Mouse (Mus musculus) heart, embryonic 15.5 days (tissue): Measurements from ENCODE around the gene Wfdc3. TPM values are rescaled to one million over a fixed set of nuclear protein-coding genes. Genes with fewer than 3 reads are reported as not detected.

Source experiments
- ATAC-seq: fragments of 200-750 bp; cut with Nextera tagmentation; replicated peaks from 2 replicates; pipeline ENCODE4 v1.8.0; 2017; ENCODE audit warnings: low read depth, moderate TSS enrichment; ENCODE audit not compliant: insufficient number of reproducible peaks, insufficient read depth, low FRiP score
- H3K27ac ChIP-seq: fragments of 300-500 bp; sonication (generic); 2 replicates; pipeline ENCODE4 v1.5.1; 2015; ENCODE audit warnings: mild to moderate bottlenecking, inconsistent platforms
- H3K27me3 ChIP-seq: fragments of 300-500 bp; sonication (generic); 2 replicates; pipeline ENCODE4 v1.6.1; 2015; ENCODE audit warnings: inconsistent platforms
- H3K36me3 ChIP-seq: fragments of 300-500 bp; sonication (generic); 2 replicates; pipeline ENCODE4 v1.6.1; 2015; ENCODE audit warnings: mild to moderate bottlenecking, inconsistent platforms
- H3K4me1 ChIP-seq: fragments of 300-500 bp; sonication (generic); replicated peaks from 2 replicates; pipeline ENCODE4 v1.6.1; 2015; ENCODE audit warnings: inconsistent platforms
- H3K4me2 ChIP-seq: fragments of 300-500 bp; sonication (generic); 2 replicates; pipeline ENCODE4 v1.6.1; 2015; ENCODE audit warnings: inconsistent platforms, mild to moderate bottlenecking, moderate library complexity
- H3K4me3 ChIP-seq: fragments of 300-500 bp; sonication (generic); 2 replicates; pipeline ENCODE4 v1.5.1; 2015; ENCODE audit warnings: mild to moderate bottlenecking, inconsistent platforms
- H3K9ac ChIP-seq: fragments of 300-500 bp; sonication (generic); 2 replicates; pipeline ENCODE4 v1.6.1; 2015; ENCODE audit warnings: mild to moderate bottlenecking, inconsistent platforms
- H3K9me3 ChIP-seq: fragments of 300-500 bp; sonication (generic); replicated peaks from 2 replicates; pipeline ENCODE4 v1.6.1; 2016; ENCODE audit warnings: inconsistent platforms
- WGBS: fragments of 180-500 bp; shearing (Covaris S2); methylation state at CpG from one replicate; pipeline ENCODE4 v1.1.7; 2015; ENCODE audit warnings: mixed read lengths; 5-methylcytosine and 5-hydroxymethylcytosine counted together
- polyA plus RNA-seq: library from polyadenylated mRNA; unstranded; fragments of >200 nt; fragmentation: Nextera tagmentation; extraction: Ambion mirVana; gene quantifications from 2 replicates; pipeline ENCODE4 v1.2.1, GENCODE M21; 2015

The Wfdc3 gene
- polyA plus RNA-seq, 1 experiment from 2014 or later: 0.77 TPM

DNA sequence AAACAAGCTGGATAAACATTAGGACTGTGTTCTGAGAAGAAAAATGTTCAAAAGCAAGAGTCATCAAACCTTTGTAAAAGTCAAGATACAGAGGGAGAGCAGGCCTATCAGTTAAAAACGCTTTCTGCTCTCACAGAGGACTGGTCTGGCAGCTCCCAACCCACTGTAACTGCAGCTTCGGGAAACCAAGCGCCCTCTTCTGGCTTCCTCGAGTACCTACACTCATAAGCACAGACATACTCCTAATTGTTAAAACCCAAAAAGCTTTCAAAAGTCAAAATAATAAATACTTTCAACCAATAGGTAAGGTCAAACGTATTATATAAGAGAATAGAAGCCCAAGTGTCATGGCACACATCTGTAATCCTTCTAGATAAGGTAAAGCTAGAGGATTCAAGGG, 41.5 kb downstream of the Wfdc3 start:
- no peaks in the 10 kb centered on the region for H3K36me3 ChIP-seq
- no peaks in the 10 kb centered on the region for H3K4me1 ChIP-seq
- H3K9me3 ChIP-seq: no peaks in the 10 kb centered on the region
- no peak for ATAC-seq
- no peak overlapping the region for H3K4me3 ChIP-seq
- H3K27ac ChIP-seq: no peak overlapping the region
- H3K9ac ChIP-seq: no peak overlapping the region
- WGBS: 75% methylated on average over 5 of the region's 5 CpGs
- no peaks in the 10 kb centered on the region for H3K27me3 ChIP-seq
- no peak overlapping the region for H3K4me2 ChIP-seq

DNA sequence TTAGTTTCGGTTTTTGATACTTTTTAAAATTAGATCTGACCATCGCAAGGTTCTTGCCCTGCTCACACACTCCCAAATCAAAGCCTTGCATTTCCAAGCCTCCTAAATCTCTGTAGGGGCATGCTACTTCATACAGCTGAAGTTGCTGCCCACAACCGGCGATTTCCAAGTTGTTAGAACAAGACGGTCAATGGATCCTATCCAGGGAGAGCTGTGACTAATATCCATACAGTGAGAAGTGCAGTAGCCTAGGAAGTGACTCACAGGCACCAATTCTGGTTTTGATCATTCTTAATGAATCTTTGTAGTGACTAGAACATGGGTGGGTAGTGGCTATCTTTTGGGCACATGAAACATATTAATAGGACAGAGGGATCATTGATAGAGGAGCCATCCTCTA, 44.0 kb downstream of the Wfdc3 start:
- H3K4me1 ChIP-seq: no peaks in the 10 kb centered on the region
- no peaks in the 10 kb centered on the region for H3K36me3 ChIP-seq
- no peak overlapping the region for H3K4me2 ChIP-seq
- no peak for ATAC-seq
- no peaks in the 10 kb centered on the region for H3K27me3 ChIP-seq
- H3K27ac ChIP-seq: no peak overlapping the region
- no peaks in the 10 kb centered on the region for H3K9me3 ChIP-seq
- 81% methylated on average over 5 of the region's 5 CpGs for WGBS
- H3K4me3 ChIP-seq: no peak overlapping the region
- H3K9ac ChIP-seq: no peak overlapping the region

DNA sequence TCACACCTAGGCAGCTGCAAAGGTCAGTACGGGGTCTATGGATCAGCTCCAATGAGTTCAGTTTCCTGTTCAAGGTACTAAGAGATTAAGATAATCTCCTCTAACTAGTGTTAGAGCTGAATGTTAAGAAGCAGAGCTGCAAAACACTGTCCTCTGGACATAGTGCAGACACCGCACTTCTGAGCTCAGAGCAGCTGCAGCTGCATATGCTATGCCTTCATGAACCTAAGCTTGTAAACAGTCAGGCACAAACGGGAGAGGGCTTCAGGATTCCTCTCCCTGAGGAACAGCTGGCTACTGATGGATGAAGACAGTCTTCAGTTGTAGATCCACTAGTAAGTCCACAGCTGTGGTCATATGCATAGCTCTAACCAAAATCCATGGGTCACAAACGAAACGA, 44.8 kb downstream of the Wfdc3 start:
- Histone ChIP-seq H3K27me3 (no peaks in the 10 kb centered on the region), H3K9ac (no peak overlapping the region), H3K9me3 (no peaks in the 10 kb centered on the region), H3K4me3 (no peak overlapping the region), H3K36me3 (no peaks in the 10 kb centered on the region), H3K27ac (no peak overlapping the region), H3K4me2 (no peak overlapping the region), H3K4me1 (no peaks in the 10 kb centered on the region)
- 65% methylated on average over 5 of the region's 5 CpGs for WGBS
- no peak for ATAC-seq

DNA sequence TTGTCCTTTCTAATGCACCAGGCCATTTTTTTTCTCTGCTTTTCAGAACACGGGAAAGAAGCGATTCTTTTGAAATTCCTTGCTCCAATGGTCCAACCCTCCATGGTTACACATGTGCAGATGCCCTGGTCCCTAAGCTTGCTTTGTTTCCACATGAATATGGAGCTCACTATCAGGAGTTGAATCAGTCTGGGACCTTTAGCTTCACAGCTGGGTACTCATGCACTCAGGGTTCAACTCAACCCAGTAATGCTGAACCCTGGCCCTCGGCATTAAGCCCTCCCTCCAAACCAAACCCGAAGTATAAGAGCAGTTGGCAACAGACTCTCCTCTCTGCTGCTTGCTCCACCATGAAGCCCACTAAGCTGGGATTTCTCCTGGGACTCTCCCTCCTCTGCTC, 47.5 kb downstream of the Wfdc3 start, which contains the start of gene Spint4:
TSS of gene Spint4 (plus strand) at position 301 of the 400 bp plus-strand sequence.
- Histone ChIP-seq H3K4me1 (no peaks in the 10 kb centered on the region), H3K9me3 (no peaks in the 10 kb centered on the region), H3K9ac (no peak within 1 kb of the TSS), H3K36me3 (no peaks in the 10 kb centered on the region), H3K4me3 (no peak within 1 kb of the TSS), H3K27me3 (no peaks in the 10 kb centered on the region), H3K27ac (no peak within 1 kb of the TSS), H3K4me2 (no peak within 1 kb of the TSS)
- no peak for ATAC-seq
- WGBS: 67% methylated on average over 4 of the region's 4 CpGs

DNA sequence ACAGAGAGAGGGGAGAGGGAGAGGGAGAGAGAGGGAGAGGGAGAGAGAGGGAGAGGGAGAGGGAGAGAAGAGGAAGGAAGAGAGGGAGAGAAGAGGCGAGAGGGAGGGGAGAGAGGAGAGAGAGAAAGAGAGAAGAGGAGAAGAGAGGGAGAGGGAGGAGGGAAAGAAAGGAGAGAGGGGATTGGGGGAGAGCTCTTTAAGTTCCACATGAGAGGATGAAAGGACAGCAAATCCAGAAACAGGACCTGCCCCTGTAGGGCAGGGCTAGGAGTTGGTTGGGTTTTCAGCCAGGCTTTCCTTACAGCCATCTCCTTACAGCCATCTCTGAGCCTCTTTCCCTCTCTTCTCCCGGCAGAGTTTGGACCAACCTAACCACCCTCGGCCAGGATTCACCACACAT, 60.9 kb downstream of the Wfdc3 start, which contains the start of gene Wfdc13:
TSS of gene Wfdc13 (plus strand) at position 301 of the 400 bp plus-strand sequence.
- H3K9me3 ChIP-seq: no peaks in the 10 kb centered on the region
- H3K9ac ChIP-seq: no peak within 1 kb of the TSS
- ATAC-seq: no peak
- 0 out of 2 replicates have a peak, but pooled peaks cover 6% of the 10 kb centered on the region for H3K27me3 ChIP-seq
- no peaks in the 10 kb centered on the region for H3K36me3 ChIP-seq
- no peaks in the 10 kb centered on the region for H3K4me1 ChIP-seq
- 65% methylated on average over 3 of the region's 3 CpGs for WGBS
- H3K4me3 ChIP-seq: no peak within 1 kb of the TSS
- no peak within 1 kb of the TSS for H3K27ac ChIP-seq
- H3K4me2 ChIP-seq: no peak within 1 kb of the TSS

Other genes with a start within 250 kb of the Wfdc3 start
- 42.1 and 54.1 TPM in 2 replicates for gene Pigt, start 248.4 kb downstream of the Wfdc3 start, polyA plus RNA-seq
- 10.0 and 39.8 TPM in 2 replicates for gene Wfdc2, start 183.5 kb downstream of the Wfdc3 start, polyA plus RNA-seq
- not detected in 2 replicates for gene Spint3, start 172.5 kb downstream of the Wfdc3 start, polyA plus RNA-seq
- gene Wfdc6a, start 160.5 kb downstream of the Wfdc3 start, polyA plus RNA-seq: 0.21 and 0.47 TPM in 2 replicates
- not detected in 2 replicates for gene Eppin, start 152.3 kb downstream of the Wfdc3 start, polyA plus RNA-seq
- not detected in 2 replicates for gene Wfdc6b, start 132.4 kb downstream of the Wfdc3 start, polyA plus RNA-seq
- gene Wfdc8, start 132.3 kb downstream of the Wfdc3 start, polyA plus RNA-seq: not detected in 2 replicates
- not detected in 2 replicates for gene Wfdc16, start 107.1 kb downstream of the Wfdc3 start, polyA plus RNA-seq
- 0.31 TPM in 1 of 2 replicates, not detected in the other for gene Wfdc10, start 89.9 kb downstream of the Wfdc3 start, polyA plus RNA-seq
- gene Wfdc9, start 89.3 kb downstream of the Wfdc3 start, polyA plus RNA-seq: not detected in 2 replicates
- gene Wfdc11, start 71.8 kb downstream of the Wfdc3 start, polyA plus RNA-seq: not detected in 2 replicates
- gene Wfdc13, start 60.8 kb downstream of the Wfdc3 start, polyA plus RNA-seq: not detected in 2 replicates
- gene Spint4, start 47.4 kb downstream of the Wfdc3 start, polyA plus RNA-seq: 0.19 TPM in 1 of 2 replicates, not detected in the other
- not detected in 2 replicates for gene Spint5, start 30.6 kb downstream of the Wfdc3 start, polyA plus RNA-seq
- 51.0 and 51.4 TPM in 2 replicates for gene Dnttip1, start 52 bp upstream of the Wfdc3 start, polyA plus RNA-seq
- 377 and 382 TPM in 2 replicates for gene Ube2c, start 24.0 kb upstream of the Wfdc3 start, polyA plus RNA-seq
- gene Tnnc2, start 34.0 kb upstream of the Wfdc3 start, polyA plus RNA-seq: 4.9 and 5.2 TPM in 2 replicates
- gene Snx21, start 39.9 kb upstream of the Wfdc3 start, polyA plus RNA-seq: 42.5 and 43.4 TPM in 2 replicates
- gene Acot8, start 59.0 kb upstream of the Wfdc3 start, polyA plus RNA-seq: 12.0 and 15.0 TPM in 2 replicates
- 4.9 TPM in 2 replicates for gene Zswim3, start 59.2 kb upstream of the Wfdc3 start, polyA plus RNA-seq
- 8.1 and 10.3 TPM in 2 replicates for gene Zswim1, start 76.8 kb upstream of the Wfdc3 start, polyA plus RNA-seq
- gene Spata25, start 82.6 kb upstream of the Wfdc3 start, polyA plus RNA-seq: not detected in 2 replicates
- 167 and 180 TPM in 2 replicates for gene Ctsa, start 86.9 kb upstream of the Wfdc3 start, polyA plus RNA-seq
- 43.3 and 47.1 TPM in 2 replicates for gene Neurl2, start 87.5 kb upstream of the Wfdc3 start, polyA plus RNA-seq
- 14.0 and 71.8 TPM in 2 replicates for gene Pltp, start 111.8 kb upstream of the Wfdc3 start, polyA plus RNA-seq
- 53.4 and 56.4 TPM in 2 replicates for gene Pcif1, start 133.4 kb upstream of the Wfdc3 start, polyA plus RNA-seq
- 5.9 and 10.9 TPM in 2 replicates for gene Zfp335, start 165.8 kb upstream of the Wfdc3 start, polyA plus RNA-seq
- gene Mmp9, start 194.8 kb upstream of the Wfdc3 start, polyA plus RNA-seq: 0.81 and 4.5 TPM in 2 replicates
- gene Slc12a5, start 214.9 kb upstream of the Wfdc3 start, polyA plus RNA-seq: 0.21 and 0.53 TPM in 2 replicates